Mouse (Mus musculus): ENCODE data around the gene Ptcd1. TPM values are rescaled to one million over a fixed set of nuclear protein-coding genes. Genes with fewer than 3 reads are reported as not detected.
A peak's percentile ranks its signal among the peaks of the same experiment; 100 is the strongest.
"Not testable (repeated sequence)": the region's sequence is repeated elsewhere in the genome, so short reads cannot be mapped to it uniquely, and the experiment has no call there.

Gene Ptcd1
- total RNA-seq, 2 experiments from 2014 or later = 30.0 to 31.3 TPM

- peak; percentile 13 to 27 for DNase-seq
These were observed 2.2 kb downstream of the Ptcd1 start for GRCm38 (mm10) chr5:145164710-145165109.

DNA sequence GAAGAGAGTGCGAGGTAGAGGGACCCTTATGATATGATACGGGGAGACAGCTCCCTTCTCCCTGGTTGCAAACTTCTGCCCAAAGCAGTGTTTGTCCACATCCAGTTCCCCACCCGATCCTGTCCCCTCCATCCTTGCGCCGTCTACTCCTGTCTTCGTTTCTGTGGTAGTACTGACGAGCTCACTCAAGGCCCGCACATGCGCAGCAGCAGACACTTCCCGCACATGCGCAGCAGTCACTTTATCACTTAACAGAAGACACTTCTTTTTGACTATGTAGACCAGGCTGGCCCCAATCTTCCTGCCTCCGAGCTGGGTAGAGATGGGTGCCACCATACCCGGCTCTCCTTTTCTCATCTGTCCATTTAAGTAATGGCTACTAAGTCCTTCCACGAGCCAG lies 5.5 kb downstream of the Ptcd1 start:
- DNase-seq = no peak

DNA sequence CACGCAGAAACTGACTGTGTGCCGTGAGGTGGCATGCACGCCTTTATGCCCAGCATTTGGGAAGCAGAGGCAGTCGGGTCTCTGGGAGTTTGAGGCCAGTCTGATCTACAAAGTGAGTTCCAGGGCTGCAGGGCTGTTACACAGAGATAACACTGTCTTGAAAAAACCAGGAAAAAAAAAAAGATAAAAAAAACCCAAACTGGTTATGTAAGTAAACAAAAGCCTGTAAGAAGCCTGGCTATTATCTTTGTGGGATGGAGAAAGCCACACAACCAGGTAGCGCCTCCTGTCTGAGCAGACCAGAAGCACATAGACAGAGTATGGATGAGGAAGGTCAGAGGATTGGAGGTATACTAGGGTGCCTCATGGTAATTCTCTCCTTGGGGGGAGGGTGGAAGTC lies 14.2 kb downstream of the Ptcd1 start:
- DNase-seq = no peak

GRCm38 (mm10) chr5:145149294-145149693 lies 17.6 kb downstream of the Ptcd1 start:
- DNase-seq = no peak

DNA sequence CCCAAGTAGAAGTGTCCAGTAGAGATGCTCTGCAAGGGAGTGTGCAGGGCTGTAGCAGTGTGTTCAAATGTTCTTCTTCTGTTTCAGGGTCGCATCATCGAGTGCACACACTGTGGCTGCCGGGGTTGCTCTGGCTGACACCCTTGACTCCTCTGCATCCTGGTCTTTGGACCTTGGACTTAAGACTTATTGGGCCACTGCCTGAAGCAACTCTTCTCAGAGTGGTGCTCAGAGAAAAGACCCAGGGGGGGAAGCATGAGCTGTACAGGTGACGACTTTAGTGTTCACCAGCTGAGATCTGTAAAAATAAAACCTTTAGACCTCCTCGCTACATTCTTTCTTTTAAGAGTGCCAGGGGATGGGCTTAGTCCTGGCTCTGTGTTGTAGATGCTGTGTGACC lies 19.2 kb downstream of the Ptcd1 start:
- DNase-seq = no peak

DNA sequence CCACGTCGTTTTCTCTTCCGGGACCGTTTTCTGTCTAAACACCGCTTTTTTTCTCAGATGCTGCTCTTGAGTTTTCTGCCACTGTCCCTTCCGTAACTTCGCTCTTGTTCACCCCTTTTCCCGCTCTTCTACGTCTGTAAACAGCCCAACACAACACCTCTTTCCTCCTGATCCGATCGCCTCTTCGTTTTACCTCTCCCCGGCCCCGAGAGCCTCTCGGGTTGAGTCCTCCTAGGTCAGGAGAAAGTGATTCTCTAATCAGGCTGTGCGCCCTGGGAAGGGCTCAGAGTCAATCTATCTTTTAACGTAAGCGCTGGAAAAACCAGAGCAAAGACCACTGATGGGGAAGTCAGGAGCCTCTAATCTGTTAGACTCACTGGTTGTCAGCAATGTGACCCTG lies 26.3 kb downstream of the Ptcd1 start:
- DNase-seq = peak in 1 of 2 experiments; percentile 33

- peak; percentile 95 to 99 for DNase-seq
These were observed 27.1 kb downstream of the Ptcd1 start, which contains the start of the genes Pdap1 and Bud31 for GRCm38 (mm10) chr5:145139571-145140519. Gene Pdap1, minus strand, starts transcription at chr5:145140238. Gene Bud31, plus strand, starts transcription at chr5:145140362.

GRCm38 (mm10) chr5:145138836-145139235 lies 28.1 kb downstream of the Ptcd1 start:
- DNase-seq = no peak

GRCm38 (mm10) chr5:145133275-145133674 lies 33.6 kb downstream of the Ptcd1 start:
- DNase-seq = not testable (repeated sequence)

GRCm38 (mm10) chr5:145130995-145131394 lies 35.9 kb downstream of the Ptcd1 start:
- DNase-seq = no peak

- DNase-seq = peak; percentile 26 to 34
These were observed 36.7 kb downstream of the Ptcd1 start for GRCm38 (mm10) chr5:145130191-145130590.

DNA sequence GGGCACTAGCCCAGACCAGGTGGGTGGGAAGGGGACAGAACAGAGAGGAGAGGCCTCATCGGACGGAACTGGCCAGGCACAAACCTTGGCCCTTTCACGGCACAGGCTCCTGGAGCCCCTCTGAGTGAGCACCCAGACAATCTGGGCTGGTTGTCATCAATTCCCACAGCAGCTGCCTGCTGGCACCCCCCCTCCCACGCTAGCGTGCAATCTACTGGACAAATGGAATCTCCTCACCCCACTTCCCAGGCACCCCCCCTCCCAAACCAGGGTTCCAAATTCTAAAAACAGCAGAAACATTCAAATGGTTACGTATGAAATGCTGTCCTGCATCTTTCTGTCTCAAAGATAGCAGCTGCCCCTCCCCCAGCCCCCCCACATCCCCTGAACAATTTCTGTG lies 37.1 kb downstream of the Ptcd1 start:
- DNase-seq = not testable (repeated sequence)

DNA sequence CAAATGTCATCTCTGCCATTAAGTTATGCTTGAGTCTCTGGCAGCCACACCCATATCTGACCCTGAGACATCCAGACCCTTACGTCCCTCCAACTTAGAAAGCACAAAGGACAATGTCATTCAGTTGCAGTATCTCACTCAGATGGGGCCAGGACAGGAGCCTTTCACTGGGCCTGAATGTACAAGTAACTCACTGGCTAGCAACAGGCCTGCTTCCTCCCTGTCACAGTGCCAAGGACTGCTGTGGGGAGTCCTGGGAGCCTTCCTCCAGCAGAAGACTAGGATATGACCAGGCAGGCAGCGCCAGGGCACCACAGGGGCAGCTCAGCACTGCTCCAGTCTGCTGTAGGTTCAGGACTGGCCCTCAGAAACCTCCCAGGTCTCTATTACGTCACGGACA lies 37.8 kb downstream of the Ptcd1 start:
- peak; percentile 49 to 52 for DNase-seq

GRCm38 (mm10) chr5:145126580-145126979 lies 40.3 kb downstream of the Ptcd1 start:
- DNase-seq = no peak

- no peak for DNase-seq
These were observed 43.5 kb downstream of the Ptcd1 start for GRCm38 (mm10) chr5:145123396-145123795.

DNA sequence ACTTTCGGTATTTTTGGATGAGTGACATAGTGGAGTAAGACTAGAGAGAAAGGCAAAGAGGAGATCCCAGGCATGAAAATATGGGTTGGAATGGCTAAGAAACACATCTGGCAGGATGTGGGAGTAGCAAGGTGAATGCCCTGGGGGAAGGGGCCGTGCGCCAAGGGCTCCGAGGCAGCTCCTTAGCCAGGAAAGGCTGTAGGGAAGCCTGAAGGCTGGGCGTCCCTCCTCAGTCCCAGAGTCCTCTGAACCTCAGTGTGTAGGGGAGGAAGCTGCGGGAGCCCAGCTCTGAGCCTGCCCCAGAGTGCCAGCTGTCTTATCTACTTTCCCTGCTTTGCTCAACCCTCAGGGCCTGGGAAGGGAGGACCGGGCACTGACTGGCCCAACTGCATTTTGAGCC lies 46.0 kb downstream of the Ptcd1 start:
- DNase-seq = no peak

- DNase-seq = no peak
These were observed 47.5 kb downstream of the Ptcd1 start for GRCm38 (mm10) chr5:145119385-145119784.

GRCm38 (mm10) chr5:145118461-145118860 lies 48.4 kb downstream of the Ptcd1 start:
- DNase-seq = no peak

DNA sequence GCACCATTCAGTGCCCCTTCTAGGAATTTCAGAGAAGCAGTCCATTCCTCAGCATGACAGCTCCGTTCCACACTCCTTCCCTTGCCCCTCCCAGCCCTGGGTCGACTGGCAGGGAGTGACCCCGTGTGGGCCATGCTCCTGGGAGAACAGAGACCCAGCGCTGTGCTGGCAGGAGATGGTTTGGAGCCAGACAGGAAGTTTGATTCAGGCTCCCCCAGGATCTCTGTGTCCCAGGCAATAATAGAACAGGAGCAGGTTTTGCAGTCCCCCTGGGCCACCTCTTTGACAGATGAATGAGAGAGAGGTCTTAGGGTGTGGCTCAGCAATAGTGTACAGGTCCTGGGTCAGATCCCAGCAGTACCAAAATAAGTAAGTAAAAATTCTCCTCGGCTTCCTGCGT lies 48.9 kb downstream of the Ptcd1 start:
- DNase-seq = peak in 1 of 2 experiments; percentile 21

- peak; percentile 84 to 87 for DNase-seq
These were observed 50.0 kb downstream of the Ptcd1 start for GRCm38 (mm10) chr5:145116916-145117315.

GRCm38 (mm10) chr5:145116316-145116715 lies 50.6 kb downstream of the Ptcd1 start:
- DNase-seq = peak; percentile 79 to 94

DNA sequence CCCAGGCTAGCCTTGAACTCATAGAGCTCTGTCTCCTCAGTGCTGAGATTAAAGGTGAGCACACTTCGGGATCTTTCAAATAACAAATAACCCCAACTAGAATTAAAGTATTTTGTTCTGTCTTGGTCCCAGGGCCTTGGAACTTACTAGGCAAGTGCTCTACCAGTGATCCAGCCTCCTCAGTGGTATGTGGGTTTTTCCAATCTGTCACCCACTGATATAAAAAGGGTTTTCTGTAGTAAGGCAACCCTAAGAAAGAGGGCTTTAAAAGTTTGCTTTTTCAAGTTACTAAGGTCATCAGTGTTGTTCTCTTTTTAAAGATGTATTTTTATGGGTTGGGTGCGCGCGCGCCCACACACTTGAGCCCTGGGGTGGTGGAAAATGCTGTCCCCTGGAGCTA lies 51.2 kb downstream of the Ptcd1 start:
- no peak for DNase-seq

GRCm38 (mm10) chr5:145114606-145115473 lies 52.1 kb downstream of the Ptcd1 start:
- DNase-seq = peak; percentile 84 to 91
